30 mouse cellular contexts compared by ENCODE assay signal in genomic region chr4:101196407-101196806, GRCm38 (mm10).
A peak's percentile ranks its signal among the peaks of the same experiment; 100 is the strongest.
DNase-seq lines count a peak whose midpoint lies in the region; ATAC-seq and TF ChIP-seq lines count a peak whose summit lies in the region.
"Had no signal": no experiment of that assay in that cellular context is flagged by ENCODE, and none has a peak within 500 bp of the region (broad histone marks: within the 10 kb centered on the region; RNA-seq: fewer than 3 reads in every experiment).

No protein-coding gene starts in this region.

- ATAC-seq in activated CD4-positive, CD25-positive, alpha-beta regulatory T cell, adult 4 months = peak; percentile 8
- no peak for ATAC-seq in intestine, postnatal 0 days
- ATAC-seq: forebrain, embryonic 13.5 days; hindbrain, embryonic 16.5 days; intestine, embryonic 16.5 days; midbrain, embryonic 13.5 days had no signal

- H3K36me3 ChIP-seq in intestine, postnatal 0 days (ENCODE audit: control insufficient read depth, insufficient read depth) = peaks cover 2% of the 10 kb centered on the region; the same call in 1 of the 2 replicates
- H3K36me3 ChIP-seq: embryonic facial prominence, embryonic 12.5 days; hindbrain, embryonic 10.5 days; neural tube, embryonic 12.5 days had no signal

- no peak overlapping the region for H3K4me3 ChIP-seq in intestine, postnatal 0 days (ENCODE audit: low read depth, low read length)
- H3K4me3 ChIP-seq: embryonic facial prominence, embryonic 12.5 days; forebrain, embryonic 13.5 days; heart, embryonic 10.5 days; hindbrain, embryonic 10.5 days; limb, embryonic 12.5 days; liver, embryonic 13.5 days; megakaryocyte, embryonic 14.5 days; midbrain, embryonic 13.5 days; neural tube, embryonic 12.5 days had no signal

- H3K4me2 ChIP-seq in intestine, postnatal 0 days (replicated peaks; ENCODE audit: low read depth) = no peak overlapping the region
- H3K4me2 ChIP-seq: embryonic facial prominence, embryonic 12.5 days; forebrain, embryonic 13.5 days; limb, embryonic 12.5 days; liver, embryonic 13.5 days; lung, embryonic 14.5 days; midbrain, embryonic 13.5 days; neural tube, embryonic 12.5 days had no signal

- DNase-seq in adrenal gland, adult (ENCODE audit: inconsistent age in 2 of 2, low spot score in 1 of 2) = peak; percentile 57 to 85
- DNase-seq in adrenal gland, postnatal 4 days (ENCODE audit: low spot score in 2 of 2) = no peak
- DNase-seq in 3134 (ENCODE audit: extremely low read depth, insufficient read length, low spot score) = peak; percentile 7
- DNase-seq in induced T-regulatory cell, adult 2 months (ENCODE audit: low read depth) = peak; percentile 54
- DNase-seq in yolk sac, embryonic 10.5 days (ENCODE audit: low spot score) = no peak
- DNase-seq: cerebellum, adult 11-12 months; cerebellum, postnatal 14 days; gastrocnemius, postnatal 10 days; kidney, postnatal 25 days; liver, embryonic 13.5 days; lung, embryonic 14.5 days; lung, postnatal 36 days; retina, postnatal 1 day; right cerebral cortex, postnatal 25 days; spleen, adult 18-20 months; thymus, postnatal 14 days had no signal

- TF ChIP-seq CTCF in intestine, postnatal 0 days (IDR thresholded peaks at IDR 0.05; ENCODE audit: low read depth) = no peak

- H3K4me1 ChIP-seq in intestine, postnatal 0 days (replicated peaks; ENCODE audit: control insufficient read depth, insufficient read depth, low read length) = peaks cover 12% of the 10 kb centered on the region
- H3K4me1 ChIP-seq: hindbrain, embryonic 10.5 days; midbrain, embryonic 13.5 days; neural tube, embryonic 12.5 days had no signal

- no peaks in the 10 kb centered on the region for H3K9me3 ChIP-seq in intestine, postnatal 0 days (ENCODE audit: control insufficient read depth)
- H3K9me3 ChIP-seq: embryonic facial prominence, embryonic 12.5 days; forebrain, embryonic 13.5 days; G1E; heart, embryonic 10.5 days; hindbrain, embryonic 10.5 days; limb, embryonic 12.5 days; liver, embryonic 13.5 days; megakaryocyte, embryonic 14.5 days; midbrain, embryonic 13.5 days; neural tube, embryonic 12.5 days had no signal

- H3K9ac ChIP-seq in intestine, postnatal 0 days (ENCODE audit: low read depth, low read length) = no peak overlapping the region
- H3K9ac ChIP-seq: embryonic facial prominence, embryonic 12.5 days; forebrain, embryonic 13.5 days; limb, embryonic 12.5 days; liver, embryonic 13.5 days; lung, embryonic 14.5 days; midbrain, embryonic 13.5 days; neural tube, embryonic 12.5 days had no signal

- WGBS in intestine, postnatal 0 days = 47% methylated on average over 2 of the region's 2 CpGs

- H3K27ac ChIP-seq in intestine, postnatal 0 days (ENCODE audit: low read depth, low read length) = no peak overlapping the region
- H3K27ac ChIP-seq: embryonic facial prominence, embryonic 12.5 days; forebrain, embryonic 13.5 days; heart, embryonic 10.5 days; hindbrain, embryonic 10.5 days; limb, embryonic 12.5 days; liver, embryonic 13.5 days; midbrain, embryonic 13.5 days; neural tube, embryonic 12.5 days had no signal

- H3K27me3 ChIP-seq in intestine, postnatal 0 days (replicated peaks; ENCODE audit: control insufficient read depth, insufficient read depth, low read length) = no peaks in the 10 kb centered on the region
- H3K27me3 ChIP-seq: CH12.LX; embryonic facial prominence, embryonic 12.5 days; forebrain, embryonic 13.5 days; limb, embryonic 12.5 days; liver, embryonic 13.5 days; megakaryocyte, embryonic 14.5 days; midbrain, embryonic 13.5 days; neural tube, embryonic 12.5 days had no signal

Comparison
In these comparisons a context has a peak if more than half of its experiments do, and no peak if none do; other contexts are left out.
1. DNase-seq: peak in adrenal gland, adult (2 of 2), 3134 (single experiment) and induced T-regulatory cell, adult 2 months (single experiment); none in adrenal gland, postnatal 4 days (0 of 2) and yolk sac, embryonic 10.5 days (single experiment).